Mouse (Mus musculus) ES-Bruce4 (cell line): ENCODE results near the gene Slc5a5.

Experiments used
- CTCF ChIP-seq: IDR thresholded peaks from one replicate; pipeline ENCODE4 v1.8.1; 2011; ENCODE audit warnings: low read depth, low read length
- EP300 ChIP-seq: IDR thresholded peaks from 2 replicates; pipeline ENCODE4 v1.6.1; 2011; ENCODE audit warnings: low read depth, low read length; ENCODE audit not compliant: insufficient read depth

- no peak for TF ChIP-seq CTCF
- TF ChIP-seq EP300 = no peak
These were observed 19.8 kb downstream of the Slc5a5 start for GRCm38 (mm10) chr8:70872643-70873363.
